Mouse (Mus musculus) small intestine, adult 2 months (tissue): ENCODE results near the gene Nme7. TPM values are rescaled to one million over a fixed set of nuclear protein-coding genes. Genes with fewer than 3 reads are reported as not detected.

Source experiments
- H3K27ac ChIP-seq: fragments of 200-500 bp; 2 replicates; pipeline ENCODE4 v1.5.1; 2012; ENCODE audit warnings: low read depth, low read length, control low read depth, inconsistent platforms; ENCODE audit not compliant: insufficient read depth
- H3K27me3 ChIP-seq: fragments of 200-500 bp; 2 replicates; pipeline ENCODE4 v1.6.1; 2012; ENCODE audit warnings: mild to moderate bottlenecking, moderate library complexity, low read length, inconsistent platforms; ENCODE audit not compliant: control insufficient read depth, insufficient read depth
- H3K36me3 ChIP-seq: fragments of 200-500 bp; 2 replicates; pipeline ENCODE4 v1.6.1; 2012; ENCODE audit warnings: mild to moderate bottlenecking, low read length, control low read depth, inconsistent platforms; ENCODE audit not compliant: control insufficient read depth, insufficient read depth
- H3K4me1 ChIP-seq: fragments of 200-500 bp; 2 replicates; pipeline ENCODE4 v1.6.1; 2012; ENCODE audit warnings: low read length, inconsistent platforms, mixed read lengths; ENCODE audit not compliant: control insufficient read depth, insufficient read depth, insufficient read length
- H3K4me3 ChIP-seq: fragments of 200-500 bp; 2 replicates; pipeline ENCODE4 v1.5.1; 2012; ENCODE audit warnings: low read depth, mild to moderate bottlenecking, control low read depth, inconsistent platforms, low read length, moderate library complexity
- CTCF ChIP-seq: fragments of 200-500 bp; IDR thresholded peaks from 2 replicates; pipeline ENCODE4 v1.5.1; 2012; ENCODE audit warnings: low read depth, mild to moderate bottlenecking, control low read depth, inconsistent platforms, low read length, moderate library complexity, mixed read lengths; ENCODE audit not compliant: insufficient replicate concordance, insufficient read length; ENCODE audit errors: extremely low read depth
- POLR2A ChIP-seq: fragments of 200-500 bp; IDR thresholded peaks from 2 replicates; pipeline ENCODE4 v1.6.1; 2012; ENCODE audit warnings: low read depth, mild to moderate bottlenecking, control low read depth, inconsistent platforms, low read length, moderate library complexity
- WGBS: fragments of 180-500 bp; shearing (Covaris S2); methylation state at CpG from one replicate; pipeline ENCODE4 v1.1.7; 2018; 5-methylcytosine and 5-hydroxymethylcytosine counted together
- polyA plus RNA-seq: library from polyadenylated mRNA; depleted of rRNA; stranded (reverse); fragments of >200 nt; gene quantifications from 2 replicates; pipeline ENCODE4 v1.2.3, GENCODE M21; 2012

Nme7 gene
- polyA plus RNA-seq, 1 experiment: 1.9 TPM

GRCm38 (mm10) chr1:164445620-164446162 is 141.8 kb downstream of the Nme7 start:
- TF ChIP-seq POLR2A (no peak), CTCF (no peak)
- Histone ChIP-seq H3K36me3 (peaks cover 91% of the 10 kb centered on the region), H3K27me3 (no peaks in the 10 kb centered on the region), H3K4me1 (peaks cover 16% of the 10 kb centered on the region), H3K27ac (0 out of 2 replicates have a peak overlapping the region, but pooled peaks have one; percentile 20), H3K4me3 (no peak overlapping the region)
- 69% methylated on average over 5 of the region's 5 CpGs for WGBS

GRCm38 (mm10) chr1:164446535-164446934 is 142.6 kb downstream of the Nme7 start:
- no peaks in the 10 kb centered on the region for H3K27me3 ChIP-seq
- H3K27ac ChIP-seq: peak overlapping the region; percentile 18
- H3K4me3 ChIP-seq: no peak overlapping the region
- no peak for TF ChIP-seq POLR2A
- 73% methylated on average over 10 of the region's 10 CpGs for WGBS
- H3K4me1 ChIP-seq: peaks cover 17% of the 10 kb centered on the region
- peaks cover 91% of the 10 kb centered on the region for H3K36me3 ChIP-seq

GRCm38 (mm10) chr1:164447521-164447920 is 143.6 kb downstream of the Nme7 start:
- TF ChIP-seq CTCF: no peak
- no peak for TF ChIP-seq POLR2A
- WGBS: 74% methylated on average over 6 of the region's 6 CpGs

GRCm38 (mm10) chr1:164449626-164450025 is 145.7 kb downstream of the Nme7 start:
- no peak overlapping the region; the same call in 1 of the 2 replicates for H3K4me3 ChIP-seq
- H3K4me1 ChIP-seq: peaks cover 22% of the 10 kb centered on the region
- H3K27me3 ChIP-seq: no peaks in the 10 kb centered on the region
- peaks cover 92% of the 10 kb centered on the region for H3K36me3 ChIP-seq
- 40% methylated on average over 8 of the region's 8 CpGs for WGBS
- no peak; the same call in 1 of the 2 replicates for TF ChIP-seq POLR2A
- TF ChIP-seq CTCF: no peak
- peak overlapping the region; percentile 84 for H3K27ac ChIP-seq

More at GRCm38 (mm10) chr1:164447521-164447920, 143.6 kb downstream of the Nme7 start:
- H3K27me3 ChIP-seq: no peaks in the 10 kb centered on the region
- peaks cover 90% of the 10 kb centered on the region for H3K36me3 ChIP-seq
- H3K4me1 ChIP-seq: peaks cover 17% of the 10 kb centered on the region
- H3K4me3 ChIP-seq: no peak overlapping the region
- H3K27ac ChIP-seq: no peak overlapping the region

GRCm38 (mm10) chr1:164450231-164450630 is 146.3 kb downstream of the Nme7 start:
- Histone ChIP-seq H3K27me3 (no peaks in the 10 kb centered on the region), H3K27ac (peak overlapping the region; percentile 84), H3K4me1 (peaks cover 22% of the 10 kb centered on the region), H3K4me3 (no peak overlapping the region), H3K36me3 (peaks cover 92% of the 10 kb centered on the region)
- WGBS: 36% methylated on average over 4 of the region's 4 CpGs
- no peak for TF ChIP-seq CTCF
- no peak for TF ChIP-seq POLR2A

GRCm38 (mm10) chr1:164450644-164451043 is 146.7 kb downstream of the Nme7 start:
- Histone ChIP-seq H3K4me1 (peaks cover 22% of the 10 kb centered on the region), H3K4me3 (no peak overlapping the region), H3K27ac (peak overlapping the region; percentile 84), H3K27me3 (no peaks in the 10 kb centered on the region), H3K36me3 (peaks cover 90% of the 10 kb centered on the region)
- TF ChIP-seq POLR2A (no peak), CTCF (no peak)
- WGBS: 33% methylated on average over 4 of the region's 4 CpGs

- WGBS: 64% methylated on average over 5 of the region's 5 CpGs
- no peak overlapping the region for H3K4me3 ChIP-seq
- peaks cover 22% of the 10 kb centered on the region for H3K4me1 ChIP-seq
- H3K27ac ChIP-seq: peak overlapping the region; percentile 84
- H3K36me3 ChIP-seq: peaks cover 90% of the 10 kb centered on the region
- H3K27me3 ChIP-seq: no peaks in the 10 kb centered on the region
- TF ChIP-seq POLR2A (no peak), CTCF (no peak)
These were observed 147.4 kb downstream of the Nme7 start for GRCm38 (mm10) chr1:164451346-164451745.

- H3K4me3 ChIP-seq: peak overlapping the region; percentile 4; the same call in 1 of the 2 replicates
- whole genome bisulfite sequencing: 31% methylated on average over 6 of the region's 6 CpGs
- no peaks in the 10 kb centered on the region for H3K27me3 ChIP-seq
- peaks cover 19% of the 10 kb centered on the region for H3K4me1 ChIP-seq
- H3K36me3 ChIP-seq: peaks cover 83% of the 10 kb centered on the region
- TF ChIP-seq POLR2A (no peak), CTCF (no peak)
- peak overlapping the region; percentile 52 for H3K27ac ChIP-seq
These were observed 148.7 kb downstream of the Nme7 start for GRCm38 (mm10) chr1:164452580-164452979.
